Mouse (Mus musculus) embryonic facial prominence, embryonic 13.5 days (tissue): ENCODE measurements around the gene Gtf3c5. TPM values are rescaled to one million over a fixed set of nuclear protein-coding genes. Genes with fewer than 3 reads are reported as not detected.

Experiments
- ATAC-seq: fragments of 200-750 bp; cut with Nextera tagmentation; 2 replicates; pipeline ENCODE4 v1.8.0; 2017; ENCODE audit warnings: low read depth; ENCODE audit not compliant: insufficient number of reproducible peaks, insufficient read depth, low FRiP score, low TSS enrichment
- H3K27ac ChIP-seq: fragments of 300-500 bp; sonication (generic); 2 replicates; pipeline ENCODE4 v1.5.1; 2015; ENCODE audit warnings: moderate library complexity, mild to moderate bottlenecking, inconsistent platforms
- H3K27me3 ChIP-seq: fragments of 300-500 bp; sonication (generic); 2 replicates; pipeline ENCODE4 v1.6.1; 2015; ENCODE audit warnings: mild to moderate bottlenecking, inconsistent platforms
- H3K36me3 ChIP-seq: fragments of 300-500 bp; sonication (generic); 2 replicates; pipeline ENCODE4 v1.6.1; 2015; ENCODE audit warnings: mild to moderate bottlenecking, inconsistent platforms
- H3K4me1 ChIP-seq: fragments of 300-500 bp; sonication (generic); 2 replicates; pipeline ENCODE4 v1.6.1; 2015; ENCODE audit warnings: inconsistent platforms
- H3K4me2 ChIP-seq: fragments of 300-500 bp; sonication (generic); 2 replicates; pipeline ENCODE4 v1.6.1; 2015; ENCODE audit warnings: moderate library complexity, mild to moderate bottlenecking, inconsistent platforms
- H3K4me3 ChIP-seq: fragments of 300-500 bp; sonication (generic); 2 replicates; pipeline ENCODE4 v1.5.1; 2015; ENCODE audit warnings: mild to moderate bottlenecking, inconsistent platforms
- H3K9ac ChIP-seq: fragments of 300-500 bp; sonication (generic); 2 replicates; pipeline ENCODE4 v1.6.1; 2015; ENCODE audit warnings: mild to moderate bottlenecking, inconsistent platforms
- H3K9me3 ChIP-seq: fragments of 300-500 bp; sonication (generic); 2 replicates; pipeline ENCODE4 v1.6.1; 2016; ENCODE audit warnings: inconsistent platforms
- WGBS: fragments of 180-500 bp; shearing (Covaris S2); methylation state at CpG from one replicate; pipeline ENCODE4 v1.1.7; 2015; ENCODE audit warnings: mixed read lengths; 5-methylcytosine and 5-hydroxymethylcytosine counted together
- polyA plus RNA-seq: library from polyadenylated mRNA; unstranded; fragments of >200 nt; fragmentation: Nextera tagmentation; extraction: Ambion mirVana; gene quantifications from 2 replicates; pipeline ENCODE4 v1.2.1, GENCODE M21; 2015

Gene Gtf3c5
- polyA plus RNA-seq, 1 experiment from 2014 or later = 51.6 TPM

GRCm38 (mm10) chr2:28563303-28563702, 20.2 kb downstream of the Gtf3c5 start, which contains the start of gene Cel:
Gene Cel (minus strand): TSS chr2:28563403.
- 73% methylated on average over 6 of the region's 6 CpGs for WGBS
- peaks cover 36% of the 10 kb centered on the region for H3K36me3 ChIP-seq
- peak within 1 kb of the TSS; percentile 37; the same call in 1 of the 2 replicates for H3K9ac ChIP-seq
- H3K9me3 ChIP-seq = no peaks in the 10 kb centered on the region
- peak within 1 kb of the TSS; percentile 66; the same call in 1 of the 2 replicates for H3K27ac ChIP-seq
- H3K4me1 ChIP-seq = peaks cover 12% of the 10 kb centered on the region; the same call in 1 of the 2 replicates
- no peak within 1 kb of the TSS for H3K4me2 ChIP-seq
- H3K4me3 ChIP-seq = no peak within 1 kb of the TSS
- H3K27me3 ChIP-seq = no peaks in the 10 kb centered on the region
- ATAC-seq = no peak

- Histone ChIP-seq H3K9ac (no peak overlapping the region), H3K4me3 (no peak overlapping the region), H3K36me3 (peaks cover 32% of the 10 kb centered on the region), H3K27ac (no peak overlapping the region), H3K27me3 (no peaks in the 10 kb centered on the region), H3K4me1 (peaks cover 2% of the 10 kb centered on the region; the same call in 1 of the 2 replicates), H3K9me3 (no peaks in the 10 kb centered on the region), H3K4me2 (no peak overlapping the region)
- ATAC-seq = no peak
- WGBS = 78% methylated on average over 5 of the region's 5 CpGs
Measured at GRCm38 (mm10) chr2:28557452-28557851, 26.1 kb downstream of the Gtf3c5 start.

GRCm38 (mm10) chr2:28552301-28552700, 31.2 kb downstream of the Gtf3c5 start:
- Histone ChIP-seq H3K4me2 (no peak overlapping the region), H3K36me3 (peaks cover 81% of the 10 kb centered on the region), H3K9me3 (no peaks in the 10 kb centered on the region), H3K4me1 (no peaks in the 10 kb centered on the region), H3K9ac (no peak overlapping the region), H3K27ac (no peak overlapping the region), H3K4me3 (no peak overlapping the region), H3K27me3 (no peaks in the 10 kb centered on the region)
- WGBS = 89% methylated on average over 5 of the region's 5 CpGs
- ATAC-seq = no peak

GRCm38 (mm10) chr2:28549157-28549556, 34.4 kb downstream of the Gtf3c5 start:
- Histone ChIP-seq H3K4me2 (no peak overlapping the region), H3K36me3 (peaks cover 98% of the 10 kb centered on the region), H3K4me3 (no peak overlapping the region), H3K9me3 (no peaks in the 10 kb centered on the region), H3K27me3 (no peaks in the 10 kb centered on the region), H3K27ac (no peak overlapping the region), H3K9ac (no peak overlapping the region), H3K4me1 (no peaks in the 10 kb centered on the region)
- WGBS = 89% methylated on average over 13 of the region's 13 CpGs
- ATAC-seq = no peak

GRCm38 (mm10) chr2:28547237-28548172, 36.0 kb downstream of the Gtf3c5 start:
- Histone ChIP-seq H3K4me2 (no peak overlapping the region), H3K27ac (no peak overlapping the region), H3K9ac (no peak overlapping the region), H3K27me3 (no peaks in the 10 kb centered on the region), H3K4me3 (no peak overlapping the region), H3K36me3 (peaks cover 98% of the 10 kb centered on the region), H3K9me3 (no peaks in the 10 kb centered on the region), H3K4me1 (no peaks in the 10 kb centered on the region)
- ATAC-seq = 0 out of 2 replicates have a peak, but pooled peaks have one; percentile 7
- WGBS = 52% methylated on average over 11 of the region's 11 CpGs

GRCm38 (mm10) chr2:28546560-28546959, 37.0 kb downstream of the Gtf3c5 start:
- no peaks in the 10 kb centered on the region for H3K9me3 ChIP-seq
- H3K4me3 ChIP-seq = no peak overlapping the region
- H3K36me3 ChIP-seq = peaks cover 98% of the 10 kb centered on the region
- no peak overlapping the region for H3K4me2 ChIP-seq
- no peaks in the 10 kb centered on the region for H3K27me3 ChIP-seq
- H3K27ac ChIP-seq = no peak overlapping the region
- 76% methylated on average over 6 of the region's 6 CpGs for WGBS
- ATAC-seq = no peak
- H3K9ac ChIP-seq = no peak overlapping the region
- H3K4me1 ChIP-seq = peaks cover under 1% of the 10 kb centered on the region; the same call in 1 of the 2 replicates

- H3K27ac ChIP-seq = no peak overlapping the region
- peaks cover 3% of the 10 kb centered on the region; the same call in 1 of the 2 replicates for H3K4me1 ChIP-seq
- no peak overlapping the region for H3K4me3 ChIP-seq
- H3K9ac ChIP-seq = no peak overlapping the region
- peaks cover 96% of the 10 kb centered on the region for H3K36me3 ChIP-seq
- ATAC-seq = no peak
- no peak overlapping the region for H3K4me2 ChIP-seq
- H3K9me3 ChIP-seq = no peaks in the 10 kb centered on the region
- H3K27me3 ChIP-seq = no peaks in the 10 kb centered on the region
Measured at GRCm38 (mm10) chr2:28545976-28546375, 37.6 kb downstream of the Gtf3c5 start.

- H3K4me3 ChIP-seq = no peak overlapping the region
- no peak for ATAC-seq
- H3K4me1 ChIP-seq = peaks cover 18% of the 10 kb centered on the region
- no peak overlapping the region for H3K9ac ChIP-seq
- H3K4me2 ChIP-seq = no peak overlapping the region
- H3K9me3 ChIP-seq = no peaks in the 10 kb centered on the region
- whole genome bisulfite sequencing = 89% methylated on average over 8 of the region's 8 CpGs
- no peaks in the 10 kb centered on the region for H3K27me3 ChIP-seq
- H3K27ac ChIP-seq = no peak overlapping the region
- H3K36me3 ChIP-seq = peaks cover 83% of the 10 kb centered on the region
Measured at GRCm38 (mm10) chr2:28543894-28544293, 39.7 kb downstream of the Gtf3c5 start.

GRCm38 (mm10) chr2:28540587-28541227, 42.8 kb downstream of the Gtf3c5 start:
- 84% methylated on average over 8 of the region's 8 CpGs for WGBS
- H3K27me3 ChIP-seq = no peaks in the 10 kb centered on the region
- H3K36me3 ChIP-seq = peaks cover 64% of the 10 kb centered on the region
- H3K4me3 ChIP-seq = no peak overlapping the region
- no peak overlapping the region for H3K4me2 ChIP-seq
- H3K9ac ChIP-seq = no peak overlapping the region
- no peaks in the 10 kb centered on the region for H3K9me3 ChIP-seq
- no peak for ATAC-seq
- peaks cover 50% of the 10 kb centered on the region for H3K4me1 ChIP-seq
- H3K27ac ChIP-seq = 0 out of 2 replicates have a peak overlapping the region, but pooled peaks have one; percentile 19

GRCm38 (mm10) chr2:28539949-28540348, 43.6 kb downstream of the Gtf3c5 start:
- no peak for ATAC-seq
- peak overlapping the region; percentile 61 for H3K9ac ChIP-seq
- no peak overlapping the region for H3K4me3 ChIP-seq
- peaks cover 56% of the 10 kb centered on the region for H3K36me3 ChIP-seq
- peaks cover 58% of the 10 kb centered on the region for H3K4me1 ChIP-seq
- H3K27me3 ChIP-seq = no peaks in the 10 kb centered on the region
- H3K27ac ChIP-seq = peak overlapping the region; percentile 81; the same call in 1 of the 2 replicates
- H3K9me3 ChIP-seq = no peaks in the 10 kb centered on the region
- WGBS = 87% methylated on average over 2 of the region's 2 CpGs
- no peak overlapping the region for H3K4me2 ChIP-seq

GRCm38 (mm10) chr2:28539206-28539605, 44.3 kb downstream of the Gtf3c5 start:
- peaks cover 65% of the 10 kb centered on the region for H3K4me1 ChIP-seq
- peak overlapping the region; percentile 61 for H3K9ac ChIP-seq
- no peaks in the 10 kb centered on the region for H3K9me3 ChIP-seq
- ATAC-seq = no peak
- no peaks in the 10 kb centered on the region for H3K27me3 ChIP-seq
- H3K27ac ChIP-seq = peak overlapping the region; percentile 81
- H3K4me3 ChIP-seq = no peak overlapping the region
- H3K36me3 ChIP-seq = peaks cover 49% of the 10 kb centered on the region
- 34% methylated on average over 7 of the region's 7 CpGs for WGBS
- H3K4me2 ChIP-seq = peak overlapping the region; percentile 17
